Mouse (Mus musculus) embryonic facial prominence, embryonic 13.5 days (tissue): ENCODE data around the gene Olfr689. TPM values are rescaled to one million over a fixed set of nuclear protein-coding genes. Genes with fewer than 3 reads are reported as not detected.

Source experiments
- ATAC-seq: fragments of 200-750 bp; cut with Nextera tagmentation; 2 replicates; pipeline ENCODE4 v1.8.0; 2017; ENCODE audit warnings: low read depth; ENCODE audit not compliant: insufficient number of reproducible peaks, insufficient read depth, low FRiP score, low TSS enrichment
- H3K27ac ChIP-seq: fragments of 300-500 bp; sonication (generic); 2 replicates; pipeline ENCODE4 v1.5.1; 2015; ENCODE audit warnings: moderate library complexity, mild to moderate bottlenecking, inconsistent platforms
- H3K27me3 ChIP-seq: fragments of 300-500 bp; sonication (generic); 2 replicates; pipeline ENCODE4 v1.6.1; 2015; ENCODE audit warnings: mild to moderate bottlenecking, inconsistent platforms
- H3K36me3 ChIP-seq: fragments of 300-500 bp; sonication (generic); 2 replicates; pipeline ENCODE4 v1.6.1; 2015; ENCODE audit warnings: mild to moderate bottlenecking, inconsistent platforms
- H3K4me1 ChIP-seq: fragments of 300-500 bp; sonication (generic); 2 replicates; pipeline ENCODE4 v1.6.1; 2015; ENCODE audit warnings: inconsistent platforms
- H3K4me2 ChIP-seq: fragments of 300-500 bp; sonication (generic); 2 replicates; pipeline ENCODE4 v1.6.1; 2015; ENCODE audit warnings: moderate library complexity, mild to moderate bottlenecking, inconsistent platforms
- H3K4me3 ChIP-seq: fragments of 300-500 bp; sonication (generic); 2 replicates; pipeline ENCODE4 v1.5.1; 2015; ENCODE audit warnings: mild to moderate bottlenecking, inconsistent platforms
- H3K9ac ChIP-seq: fragments of 300-500 bp; sonication (generic); 2 replicates; pipeline ENCODE4 v1.6.1; 2015; ENCODE audit warnings: mild to moderate bottlenecking, inconsistent platforms
- H3K9me3 ChIP-seq: fragments of 300-500 bp; sonication (generic); 2 replicates; pipeline ENCODE4 v1.6.1; 2016; ENCODE audit warnings: inconsistent platforms
- WGBS: fragments of 180-500 bp; shearing (Covaris S2); methylation state at CpG from one replicate; pipeline ENCODE4 v1.1.7; 2015; ENCODE audit warnings: mixed read lengths; 5-methylcytosine and 5-hydroxymethylcytosine counted together
- polyA plus RNA-seq: library from polyadenylated mRNA; unstranded; fragments of >200 nt; fragmentation: Nextera tagmentation; extraction: Ambion mirVana; gene quantifications from 2 replicates; pipeline ENCODE4 v1.2.1, GENCODE M21; 2015

Olfr689 gene
- polyA plus RNA-seq, 1 experiment from 2014 or later, result not detected

GRCm38 (mm10) chr7:105368521-105368920, 57.6 kb downstream of the Olfr689 start:
- H3K4me1 ChIP-seq, result no peaks in the 10 kb centered on the region
- no peaks in the 10 kb centered on the region for H3K27me3 ChIP-seq
- H3K9ac ChIP-seq, result no peak overlapping the region
- H3K36me3 ChIP-seq, result peaks cover 14% of the 10 kb centered on the region
- 0 out of 2 replicates have a peak, but pooled peaks have one; percentile 26 for ATAC-seq
- H3K4me3 ChIP-seq, result no peak overlapping the region
- no peaks in the 10 kb centered on the region for H3K9me3 ChIP-seq
- H3K27ac ChIP-seq, result no peak overlapping the region
- no peak overlapping the region for H3K4me2 ChIP-seq
- 90% methylated on average over 4 of the region's 4 CpGs for WGBS

Other genes with a start within 250 kb of the Olfr689 start
- 0.08 TPM in 1 of 2 replicates, not detected in the other for gene Olfr678, start 246.7 kb upstream of the Olfr689 start, polyA plus RNA-seq
- gene Olfr679, start 230.0 kb upstream of the Olfr689 start, polyA plus RNA-seq, result 0.45 TPM in 1 of 2 replicates, not detected in the other
- gene Olfr680-ps1, start 218.3 kb upstream of the Olfr689 start, polyA plus RNA-seq, result not detected in 2 replicates
- not detected in 2 replicates for gene Olfr681, start 194.3 kb upstream of the Olfr689 start, polyA plus RNA-seq
- 0.27 TPM in 1 of 2 replicates, not detected in the other for gene Olfr683, start 164.2 kb upstream of the Olfr689 start, polyA plus RNA-seq
- gene Olfr684, start 147.5 kb upstream of the Olfr689 start, polyA plus RNA-seq, result not detected in 2 replicates
- gene Olfr685, start 125.2 kb upstream of the Olfr689 start, polyA plus RNA-seq, result 0.13 TPM in 1 of 2 replicates, not detected in the other
- not detected in 2 replicates for gene Olfr686, start 103.7 kb upstream of the Olfr689 start, polyA plus RNA-seq
- gene Olfr688, start 23.1 kb upstream of the Olfr689 start, polyA plus RNA-seq, result not detected in 2 replicates
- not detected in 2 replicates for gene Olfr690, start 22.9 kb downstream of the Olfr689 start, polyA plus RNA-seq
- gene Olfr691, start 31.1 kb downstream of the Olfr689 start, polyA plus RNA-seq, result 0.35 and 0.51 TPM in 2 replicates
- not detected in 2 replicates for gene Olfr692, start 57.1 kb downstream of the Olfr689 start, polyA plus RNA-seq
- not detected in 2 replicates for gene Gm5901, start 63.9 kb downstream of the Olfr689 start, polyA plus RNA-seq
- 41.8 and 48.3 TPM in 2 replicates for gene Fam160a2, start 88.9 kb downstream of the Olfr689 start, polyA plus RNA-seq
- 0.10 TPM in 1 of 2 replicates, not detected in the other for gene Cnga4, start 93.4 kb downstream of the Olfr689 start, polyA plus RNA-seq
- gene Cckbr, start 114.6 kb downstream of the Olfr689 start, polyA plus RNA-seq, result 0.48 and 0.52 TPM in 2 replicates
- gene Cavin3, start 171.1 kb downstream of the Olfr689 start, polyA plus RNA-seq, result 72.5 and 73.3 TPM in 2 replicates
- gene Smpd1, start 243.2 kb downstream of the Olfr689 start, polyA plus RNA-seq, result 36.7 and 37.1 TPM in 2 replicates